Mouse (Mus musculus) brain, embryonic 14.5 days (tissue): Measurements from ENCODE around the gene Ndufv1.

ENCODE experiments used
- CTCF ChIP-seq: fragments of 200-500 bp; IDR thresholded peaks from 2 replicates; pipeline ENCODE4 v1.5.1; 2012; ENCODE audit warnings: inconsistent platforms, mild to moderate bottlenecking, moderate library complexity, borderline replicate concordance; ENCODE audit not compliant: insufficient read depth, insufficient read length; ENCODE audit errors: extremely low read depth
- POLR2A ChIP-seq: fragments of 200-500 bp; IDR thresholded peaks from 2 replicates; pipeline ENCODE4 v1.6.1; 2012; ENCODE audit warnings: mild to moderate bottlenecking, inconsistent platforms, borderline replicate concordance; ENCODE audit not compliant: poor library complexity, insufficient read depth, insufficient read length, severe bottlenecking; ENCODE audit errors: extremely low read depth

DNA sequence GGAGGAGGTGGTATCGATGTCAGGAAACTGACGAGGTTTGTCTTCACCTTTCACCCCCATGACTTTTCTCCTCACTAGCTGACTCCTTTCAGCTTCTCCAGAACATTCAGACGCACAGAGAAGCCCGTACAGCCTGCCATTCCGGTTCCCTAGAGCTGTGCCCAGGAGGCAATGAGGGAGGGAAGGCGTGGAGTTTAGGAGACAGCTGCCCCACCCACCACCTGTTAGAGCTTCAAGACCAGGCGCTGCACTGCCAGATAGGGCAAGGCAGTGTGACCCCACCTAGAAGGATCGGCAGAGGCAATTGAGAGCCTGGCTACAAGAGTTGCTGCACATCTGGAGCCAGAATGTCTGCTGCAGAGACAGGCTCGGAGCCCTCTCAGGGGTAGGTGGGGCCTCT lies 40.4 kb downstream of the Ndufv1 start, which contains the start of gene Aldh3b2:
- TF ChIP-seq CTCF (no peak), POLR2A (no peak)
